Mouse (Mus musculus): ENCODE results near the gene Trim38. TPM values are rescaled to one million over a fixed set of nuclear protein-coding genes. Genes with fewer than 3 reads are reported as not detected.
"Not testable (repeated sequence)": the region's sequence is repeated elsewhere in the genome, so short reads cannot be mapped to it uniquely, and the experiment has no call there.

Trim38 gene
- polyA plus RNA-seq, 1 experiment from 2014 or later, result not detected

DNA sequence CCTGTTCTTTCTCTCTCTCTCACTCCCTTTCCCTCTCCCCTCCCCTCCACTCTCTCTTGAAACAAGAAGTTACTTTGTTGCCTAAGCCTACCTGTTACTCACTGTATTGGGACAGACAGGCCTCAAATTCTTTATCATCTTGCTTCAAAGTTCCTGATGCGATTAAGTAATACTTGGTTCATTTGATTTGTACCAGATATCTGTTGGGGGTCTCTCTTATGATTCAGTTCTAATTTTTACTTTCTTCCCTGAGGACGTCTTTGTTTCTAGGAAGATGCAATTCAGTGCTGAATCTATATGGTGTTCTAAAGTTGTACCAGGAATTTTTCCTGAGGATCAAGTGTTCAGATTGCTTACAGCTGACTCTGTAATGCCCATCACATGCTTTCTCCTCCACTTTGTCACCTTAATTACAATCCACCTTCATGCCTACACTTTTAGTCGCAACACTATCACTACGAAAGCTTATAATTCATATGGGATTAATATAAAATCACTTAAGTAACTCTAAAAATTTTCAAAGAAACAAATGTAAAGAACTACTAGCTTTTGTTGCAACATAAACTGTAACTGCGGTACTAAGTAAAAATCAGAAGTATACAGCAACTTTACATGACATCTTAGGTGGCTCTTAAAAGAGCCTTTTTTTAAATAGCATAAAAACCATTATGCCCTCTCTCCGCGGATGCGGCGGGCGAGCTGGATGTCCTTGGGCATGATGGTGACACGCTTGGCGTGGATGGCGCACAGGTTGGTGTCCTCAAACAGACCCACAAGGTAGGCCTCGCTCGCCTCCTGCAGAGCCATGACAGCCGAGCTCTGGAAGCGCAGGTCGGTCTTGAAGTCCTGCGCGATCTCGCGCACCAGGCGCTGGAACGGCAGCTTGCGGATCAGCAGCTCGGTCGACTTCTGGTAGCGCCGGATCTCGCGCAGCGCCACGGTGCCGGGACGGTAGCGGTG is 25.0 kb upstream of the Trim38 start:
- H3K36me3 ChIP-seq (ENCODE audit: control insufficient read depth, insufficient read depth, low read length), result no peaks in the 10 kb centered on the region
- H3K4me1 ChIP-seq (ENCODE audit: control insufficient read depth, insufficient read depth, low read depth, low read length), result peaks cover 14% of the 10 kb centered on the region
- no peaks in the 10 kb centered on the region for H3K27me3 ChIP-seq (replicated peaks; ENCODE audit: control insufficient read depth, insufficient read depth, low read length)
- no peak for ATAC-seq
- no peak overlapping the region for H3K9ac ChIP-seq (ENCODE audit: low read depth, low read length)
- H3K27ac ChIP-seq (ENCODE audit: low read depth, low read length), result no peak overlapping the region
- H3K4me2 ChIP-seq (ENCODE audit: low read length), result peak overlapping the region; percentile 75
- H3K4me3 ChIP-seq (ENCODE audit: low read length), result peak overlapping the region; percentile 44
- H3K9me3 ChIP-seq (ENCODE audit: control insufficient read depth, low read length), result no peaks in the 10 kb centered on the region
- WGBS, result 3% methylated on average over 16 of the region's 36 CpGs

DNA sequence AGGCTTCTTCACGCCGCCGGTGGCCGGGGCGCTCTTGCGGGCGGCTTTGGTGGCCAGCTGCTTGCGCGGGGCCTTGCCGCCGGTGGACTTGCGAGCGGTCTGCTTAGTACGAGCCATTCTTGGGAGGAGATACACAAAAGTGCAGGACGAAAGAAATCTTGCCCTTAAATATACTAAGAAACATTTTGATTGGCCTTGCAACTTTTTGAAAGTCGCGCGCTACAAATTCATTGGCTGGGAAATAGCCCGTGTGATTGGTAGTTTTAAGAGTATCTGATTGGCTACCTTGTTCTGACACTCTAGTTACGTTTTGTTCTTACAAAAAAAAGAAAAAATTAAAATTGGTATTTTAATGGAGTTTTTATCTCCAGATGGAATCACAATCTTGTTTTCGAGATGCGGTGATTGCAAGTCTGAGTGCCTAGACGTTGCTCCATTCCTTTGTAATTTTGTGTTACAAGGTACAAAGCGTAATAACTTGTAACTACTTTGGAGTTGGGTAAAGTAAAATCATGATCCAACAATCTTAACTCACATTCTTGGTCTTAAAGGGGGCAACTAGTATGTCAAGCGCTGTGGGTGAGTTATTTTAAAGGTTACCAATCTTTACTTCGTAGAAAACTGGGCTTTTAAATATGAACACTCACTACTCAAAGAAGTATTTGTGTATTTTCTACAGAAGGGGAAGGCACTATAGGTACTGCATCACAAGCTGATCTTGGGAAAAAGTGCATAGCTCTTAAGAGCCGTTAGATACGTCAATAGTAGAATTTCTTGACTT is 24.1 kb upstream of the Trim38 start, which contains the start of gene Hist1h3c:
TSS of gene Hist1h3c (minus strand) at position 222 of the 781 bp plus-strand sequence.
- under 1% methylated on average over 23 of the region's 28 CpGs for WGBS
- H3K36me3 ChIP-seq (ENCODE audit: control insufficient read depth, insufficient read depth, low read length), result no peaks in the 10 kb centered on the region
- peak within 1 kb of the TSS; percentile 94 for H3K27ac ChIP-seq (ENCODE audit: low read depth, low read length)
- no peaks in the 10 kb centered on the region for H3K27me3 ChIP-seq (replicated peaks; ENCODE audit: control insufficient read depth, insufficient read depth, low read length)
- peak within 1 kb of the TSS; percentile 44 for H3K4me3 ChIP-seq (ENCODE audit: low read length)
- H3K4me1 ChIP-seq (ENCODE audit: control insufficient read depth, insufficient read depth, low read depth, low read length), result peaks cover 11% of the 10 kb centered on the region
- peak within 1 kb of the TSS; percentile 75 for H3K4me2 ChIP-seq (ENCODE audit: low read length)
- no peaks in the 10 kb centered on the region for H3K9me3 ChIP-seq (ENCODE audit: control insufficient read depth, low read length)
- peak within 1 kb of the TSS; percentile 59 for H3K9ac ChIP-seq (ENCODE audit: low read depth, low read length)
- ATAC-seq, result peak; percentile 70

- under 1% methylated on average over 34 of the region's 58 CpGs for WGBS
- ATAC-seq, result peak; percentile 95
- H3K4me1 ChIP-seq (ENCODE audit: control insufficient read depth, insufficient read depth, low read depth, low read length); H3K27me3 ChIP-seq (replicated peaks; ENCODE audit: control insufficient read depth, insufficient read depth, low read length); H3K36me3 ChIP-seq (ENCODE audit: control insufficient read depth, insufficient read depth, low read length); H3K9me3 ChIP-seq (ENCODE audit: control insufficient read depth, low read length): not testable (repeated sequence)
- Histone ChIP-seq H3K27ac (ENCODE audit: low read depth, low read length) (peak within 1 kb of the TSS; percentile 94), H3K4me3 (ENCODE audit: low read length) (peak within 1 kb of the TSS; percentile 44), H3K4me2 (ENCODE audit: low read length) (peak within 1 kb of the TSS; percentile 75), H3K9ac (ENCODE audit: low read depth, low read length) (peak within 1 kb of the TSS; percentile 59)
These were observed 23.3 kb upstream of the Trim38 start, which contains the start of gene Hist1h2bb for GRCm38 (mm10) chr13:23746201-23747080. Hist1h2bb (plus strand) TSS chr13:23746734.

- Histone ChIP-seq H3K9ac (ENCODE audit: low read depth, low read length) (peak overlapping the region; percentile 51), H3K9me3 (ENCODE audit: control insufficient read depth, low read length) (no peaks in the 10 kb centered on the region), H3K27me3 (replicated peaks; ENCODE audit: control insufficient read depth, insufficient read depth, low read length) (no peaks in the 10 kb centered on the region), H3K4me1 (ENCODE audit: control insufficient read depth, insufficient read depth, low read depth, low read length) (peaks cover 11% of the 10 kb centered on the region), H3K36me3 (ENCODE audit: control insufficient read depth, insufficient read depth, low read length) (no peaks in the 10 kb centered on the region), H3K27ac (ENCODE audit: low read depth, low read length) (peak overlapping the region; percentile 94), H3K4me2 (ENCODE audit: low read length) (peak overlapping the region; percentile 75), H3K4me3 (ENCODE audit: low read length) (peak overlapping the region; percentile 35)
- no peak for ATAC-seq
- WGBS, result 2% methylated on average over 10 of the region's 13 CpGs
These were observed 22.4 kb upstream of the Trim38 start for GRCm38 (mm10) chr13:23747081-23747891.

DNA sequence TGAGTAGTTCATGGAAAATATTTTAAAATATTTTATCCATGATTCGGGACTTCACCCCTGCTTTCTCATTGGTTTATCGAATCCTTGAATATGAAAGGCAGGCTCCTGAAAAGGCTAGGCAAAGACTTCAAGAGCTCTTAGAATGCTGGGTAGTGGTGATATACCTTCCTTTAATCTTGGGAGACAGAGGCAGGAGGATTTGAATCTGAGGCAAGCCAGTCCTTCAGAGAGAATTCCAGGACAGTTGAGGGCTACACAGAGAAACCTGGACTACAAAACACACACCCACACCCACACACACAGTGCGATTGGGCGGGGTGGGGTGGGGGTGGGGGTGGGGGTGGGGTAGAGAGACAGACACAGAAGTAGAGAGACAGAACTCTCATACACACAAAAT is 21.8 kb upstream of the Trim38 start:
- 6% methylated on average over 4 of the region's 4 CpGs for WGBS
- no peak overlapping the region for H3K9ac ChIP-seq (ENCODE audit: low read depth, low read length)
- H3K27me3 ChIP-seq (replicated peaks; ENCODE audit: control insufficient read depth, insufficient read depth, low read length), result no peaks in the 10 kb centered on the region
- H3K9me3 ChIP-seq (ENCODE audit: control insufficient read depth, low read length), result no peaks in the 10 kb centered on the region
- no peak for ATAC-seq
- no peak overlapping the region for H3K4me3 ChIP-seq (ENCODE audit: low read length)
- H3K36me3 ChIP-seq (ENCODE audit: control insufficient read depth, insufficient read depth, low read length), result no peaks in the 10 kb centered on the region
- H3K27ac ChIP-seq (ENCODE audit: low read depth, low read length), result 0 out of 2 replicates have a peak overlapping the region, but pooled peaks have one; percentile 16
- peak overlapping the region; percentile 1; the same call in 1 of the 2 replicates for H3K4me2 ChIP-seq (ENCODE audit: low read length)
- H3K4me1 ChIP-seq (ENCODE audit: control insufficient read depth, insufficient read depth, low read depth, low read length), result peaks cover 11% of the 10 kb centered on the region

GRCm38 (mm10) chr13:23749563-23750121 is 20.1 kb upstream of the Trim38 start:
- Histone ChIP-seq H3K27me3 (replicated peaks; ENCODE audit: control insufficient read depth, insufficient read depth, low read length) (no peaks in the 10 kb centered on the region), H3K36me3 (ENCODE audit: control insufficient read depth, insufficient read depth, low read length) (no peaks in the 10 kb centered on the region), H3K27ac (ENCODE audit: low read depth, low read length) (no peak overlapping the region), H3K4me3 (ENCODE audit: low read length) (no peak overlapping the region), H3K4me1 (ENCODE audit: control insufficient read depth, insufficient read depth, low read depth, low read length) (peaks cover 11% of the 10 kb centered on the region), H3K4me2 (ENCODE audit: low read length) (no peak overlapping the region), H3K9me3 (ENCODE audit: control insufficient read depth, low read length) (no peaks in the 10 kb centered on the region), H3K9ac (ENCODE audit: low read depth, low read length) (no peak overlapping the region)
- no peak for ATAC-seq
- 90% methylated on average over 5 of the region's 5 CpGs for WGBS

DNA sequence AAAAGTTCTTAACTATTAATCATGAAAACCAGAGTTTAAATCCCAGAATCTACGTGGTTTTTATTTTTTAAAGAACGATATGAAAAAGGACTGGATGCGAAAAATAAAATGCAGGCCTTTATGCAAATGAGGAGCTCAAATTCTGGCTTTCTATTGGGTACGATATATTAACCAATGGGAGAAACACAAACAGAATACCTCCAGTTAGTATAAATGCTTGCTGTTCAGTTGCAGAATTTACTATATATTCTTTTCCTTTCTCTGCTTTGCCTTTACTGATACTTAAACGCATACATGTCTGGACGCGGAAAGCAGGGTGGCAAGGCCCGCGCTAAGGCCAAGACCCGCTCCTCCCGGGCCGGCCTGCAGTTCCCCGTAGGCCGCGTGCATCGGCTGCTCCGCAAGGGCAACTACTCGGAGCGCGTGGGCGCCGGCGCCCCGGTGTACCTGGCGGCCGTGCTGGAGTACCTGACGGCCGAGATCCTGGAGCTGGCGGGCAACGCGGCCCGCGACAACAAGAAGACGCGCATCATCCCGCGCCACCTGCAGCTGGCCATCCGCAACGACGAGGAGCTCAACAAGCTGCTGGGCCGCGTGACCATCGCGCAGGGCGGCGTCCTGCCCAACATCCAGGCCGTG is 18.8 kb upstream of the Trim38 start, which contains the start of gene Hist1h2ab:
TSS of gene Hist1h2ab (plus strand) at position 288 of the 639 bp plus-strand sequence.
- H3K36me3 ChIP-seq (ENCODE audit: control insufficient read depth, insufficient read depth, low read length); H3K4me1 ChIP-seq (ENCODE audit: control insufficient read depth, insufficient read depth, low read depth, low read length); H3K27me3 ChIP-seq (replicated peaks; ENCODE audit: control insufficient read depth, insufficient read depth, low read length); H3K9me3 ChIP-seq (ENCODE audit: control insufficient read depth, low read length): not testable (repeated sequence)
- ATAC-seq, result peak; percentile 67
- Histone ChIP-seq H3K9ac (ENCODE audit: low read depth, low read length) (peak within 1 kb of the TSS; percentile 60; the same call in 1 of the 2 replicates), H3K4me3 (ENCODE audit: low read length) (peak within 1 kb of the TSS; percentile 46), H3K4me2 (ENCODE audit: low read length) (peak within 1 kb of the TSS; percentile 79), H3K27ac (ENCODE audit: low read depth, low read length) (peak within 1 kb of the TSS; percentile 93)
- WGBS, result under 1% methylated on average over 25 of the region's 47 CpGs

Measured in hindbrain, embryonic 16.5 days (tissue).